Mouse (Mus musculus): ENCODE data around the gene Cacna1g.

The Cacna1g gene

DNA sequence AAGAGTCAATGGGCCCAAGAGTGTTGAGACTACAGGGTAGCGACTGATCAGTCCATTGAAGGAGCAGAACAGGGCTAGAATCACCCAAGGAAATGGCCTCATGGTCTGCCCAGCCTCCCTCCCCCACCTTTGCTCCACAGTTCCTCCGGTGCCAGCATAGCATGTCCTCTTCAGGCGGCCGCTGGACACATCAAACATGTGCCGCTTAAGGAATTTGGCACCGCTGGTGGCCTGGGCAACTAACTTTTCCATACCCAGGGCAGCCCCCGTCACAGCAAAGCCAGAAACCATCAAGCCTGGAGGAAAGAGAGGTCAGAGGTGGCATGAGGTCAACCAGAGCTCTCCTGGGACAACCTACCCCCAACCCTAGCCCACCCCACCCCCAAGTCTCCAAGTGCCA lies 8.0 kb upstream of the Cacna1g start:
- no peak for DNase-seq (ENCODE audit: low read depth in 2 of 2, low spot score in 2 of 2)

DNA sequence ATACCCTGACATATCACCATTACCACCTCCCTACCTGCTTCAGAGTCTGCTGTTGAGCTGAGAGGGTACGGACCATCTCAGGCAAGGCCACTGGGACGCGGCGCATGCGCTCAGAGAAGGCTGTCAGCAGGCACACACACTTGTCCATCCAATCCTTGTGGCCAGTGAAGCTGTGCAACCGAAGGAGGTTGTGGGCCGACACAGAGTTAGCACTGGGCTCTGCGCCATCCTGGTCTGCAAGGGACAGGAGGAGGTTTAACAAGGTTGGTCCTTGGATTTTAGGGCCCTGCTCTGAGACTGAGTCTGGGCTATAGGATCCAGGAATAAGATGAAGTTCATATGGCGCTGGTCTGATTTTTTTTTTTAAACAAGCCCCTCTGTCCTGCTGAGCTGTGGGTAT lies 6.4 kb upstream of the Cacna1g start:
- no peak for DNase-seq (ENCODE audit: low read depth in 2 of 2, low spot score in 2 of 2)

DNA sequence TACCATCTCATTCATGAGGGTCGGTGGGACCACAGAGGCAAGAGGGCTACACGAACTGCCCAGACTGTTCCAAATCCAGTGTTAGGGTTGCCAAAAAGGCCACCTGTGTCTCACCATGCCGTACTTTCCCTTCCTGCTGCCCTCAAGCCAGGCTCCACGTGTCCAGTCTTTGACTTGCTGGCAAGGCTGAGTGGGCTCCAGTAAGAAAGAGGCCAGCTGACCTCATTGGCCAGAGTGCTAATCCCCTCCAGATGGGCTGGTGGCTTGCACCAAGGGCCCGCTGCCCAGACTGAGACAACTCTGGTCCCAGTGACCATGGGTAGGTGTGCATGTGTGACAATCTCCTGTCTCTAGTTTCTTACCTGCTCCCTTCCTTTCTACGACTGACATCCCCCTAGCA lies 3.7 kb upstream of the Cacna1g start:
- no peak for DNase-seq (ENCODE audit: low read depth in 2 of 2, low spot score in 2 of 2)

DNA sequence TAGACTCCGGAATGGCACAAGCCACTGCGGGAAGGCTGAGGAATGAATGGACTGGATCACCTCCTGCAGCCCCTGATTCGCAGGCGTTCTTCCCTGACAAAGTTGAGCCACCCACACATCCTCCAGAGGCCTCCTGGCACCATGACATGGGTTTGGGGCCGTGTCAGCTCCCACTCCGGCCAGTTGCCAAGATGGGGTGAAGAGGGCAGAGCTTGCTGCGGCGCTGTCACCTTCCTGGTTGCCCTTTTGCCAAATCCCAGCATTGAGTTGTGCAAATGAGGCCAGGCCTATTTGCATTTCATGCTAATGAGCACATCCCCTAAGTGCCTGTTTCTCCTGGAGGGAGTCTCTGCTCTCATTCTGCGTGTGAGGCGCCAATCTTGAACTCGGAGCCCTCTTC lies 1.7 kb upstream of the Cacna1g start:
- DNase-seq (ENCODE audit: low read depth in 2 of 2, low spot score in 2 of 2): no peak

DNA sequence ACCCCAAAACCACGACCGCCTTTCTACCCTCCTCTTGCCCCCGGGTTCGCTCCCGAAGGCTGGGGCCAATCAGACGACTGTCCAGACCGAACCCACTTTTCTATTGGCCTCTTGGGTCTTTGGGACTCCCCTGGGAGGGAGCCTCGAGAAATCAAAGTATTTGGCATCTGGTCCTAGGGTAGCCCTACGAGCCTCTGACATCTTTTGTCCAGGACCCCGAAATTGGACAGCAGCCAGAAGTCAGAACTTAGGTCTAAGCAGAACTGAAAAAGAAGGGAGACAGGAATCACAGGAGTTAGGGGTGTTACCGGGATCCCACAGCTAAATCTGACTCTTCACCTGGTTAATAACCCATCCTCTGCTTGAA lies 529 bp upstream of the Cacna1g start:
- DNase-seq (ENCODE audit: low read depth in 2 of 2, low spot score in 2 of 2): no peak

DNA sequence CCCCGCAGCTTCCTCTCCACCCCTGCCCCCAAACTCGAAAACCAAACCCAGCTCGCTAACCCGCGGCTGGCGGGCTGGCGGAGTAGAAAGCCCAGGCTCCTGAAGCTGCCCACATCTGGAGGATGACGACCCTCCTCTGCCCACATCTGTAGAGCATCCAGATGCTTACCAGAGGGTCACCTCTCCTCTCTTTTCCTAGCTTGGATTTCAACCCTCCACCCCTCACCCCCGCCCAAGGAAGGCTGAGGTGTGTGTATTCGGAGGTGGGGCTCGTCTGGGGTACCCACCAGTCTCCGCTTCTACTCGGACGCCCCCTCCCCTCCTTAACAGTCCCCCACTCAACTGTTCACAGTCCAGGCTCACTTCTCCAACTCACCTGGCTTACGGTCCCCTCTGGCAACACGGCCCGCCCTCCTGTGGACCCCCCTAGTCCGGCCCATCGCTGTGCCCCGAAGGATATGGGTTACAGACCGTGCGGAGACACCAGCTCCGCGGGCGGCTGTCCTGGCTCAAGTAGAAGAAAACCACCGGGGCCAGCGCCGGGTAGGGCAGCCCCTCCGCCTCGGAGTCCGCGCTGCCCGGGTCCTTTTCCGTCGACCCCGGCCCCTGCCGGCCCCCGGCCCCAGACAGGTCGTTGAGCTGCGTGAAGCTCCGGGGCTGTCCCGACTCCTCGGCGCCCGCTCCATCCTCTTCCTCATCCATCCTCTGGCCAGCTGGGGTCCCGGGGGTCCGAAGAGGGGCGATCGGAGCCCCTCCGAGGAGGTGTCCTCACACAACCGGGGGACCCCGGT lies 887 bp downstream of the Cacna1g start:
- DNase-seq (ENCODE audit: low read depth in 2 of 2, low spot score in 2 of 2): peak; percentile 9 to 14

DNA sequence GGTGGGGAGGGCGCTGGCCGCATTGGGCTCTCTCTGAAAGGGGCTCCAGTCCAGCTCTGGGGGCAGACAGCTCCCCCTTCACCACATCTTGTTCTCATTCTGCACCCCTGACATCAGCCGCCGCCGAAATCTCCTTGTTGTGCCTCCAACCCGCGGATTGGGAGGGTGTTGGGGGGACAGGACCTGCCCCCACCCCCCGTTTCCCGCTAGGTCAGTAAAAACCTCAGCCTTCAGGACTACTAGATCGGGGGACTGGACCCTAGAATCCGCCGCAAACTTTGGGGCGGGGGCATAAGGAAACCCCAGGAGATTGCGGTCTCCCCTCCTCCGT lies 1.4 kb downstream of the Cacna1g start:
- DNase-seq (ENCODE audit: low read depth in 2 of 2, low spot score in 2 of 2): no peak

DNA sequence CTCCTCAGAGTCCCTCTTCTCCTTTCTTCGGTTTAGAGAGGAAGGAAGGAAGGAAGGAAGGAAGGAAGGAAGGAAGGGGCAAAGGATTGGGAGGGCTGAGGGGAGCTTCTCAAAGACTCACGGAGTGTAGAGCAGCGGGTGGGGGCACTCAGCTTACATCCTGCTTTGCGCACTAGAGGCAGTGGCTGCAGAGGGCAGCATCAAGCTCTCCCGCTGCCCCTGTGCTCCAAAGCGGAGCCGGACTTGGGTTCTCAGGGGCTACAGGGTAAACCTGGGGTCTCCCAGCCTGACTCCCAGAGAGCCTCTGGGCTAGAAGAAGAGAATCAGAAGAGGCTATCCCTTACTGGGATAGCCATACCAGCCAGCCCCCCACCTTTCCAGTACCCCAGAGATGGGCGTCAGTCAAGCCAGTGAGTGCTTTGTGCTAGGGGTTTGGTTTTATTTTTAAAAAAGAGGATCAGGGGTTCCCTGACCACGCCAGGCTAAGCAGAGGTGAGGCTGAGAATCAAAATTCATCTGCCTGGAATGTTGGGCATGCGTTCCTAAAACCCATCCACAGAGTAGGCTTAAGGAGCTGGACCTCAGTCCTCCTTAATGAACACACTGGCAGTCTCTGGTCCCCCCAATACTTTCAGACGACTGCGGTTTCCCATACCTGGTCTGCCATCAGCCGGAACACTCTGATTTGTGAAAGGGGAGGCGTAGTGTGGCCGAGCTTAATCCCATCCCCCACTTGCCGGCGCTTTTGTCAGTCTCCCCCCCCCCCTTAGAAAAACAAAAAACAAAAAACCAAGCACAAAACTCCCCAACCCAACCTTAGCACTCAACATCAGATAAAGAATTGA lies 2.0 kb downstream of the Cacna1g start:
- DNase-seq (ENCODE audit: low read depth in 2 of 2, low spot score in 2 of 2): no peak

DNA sequence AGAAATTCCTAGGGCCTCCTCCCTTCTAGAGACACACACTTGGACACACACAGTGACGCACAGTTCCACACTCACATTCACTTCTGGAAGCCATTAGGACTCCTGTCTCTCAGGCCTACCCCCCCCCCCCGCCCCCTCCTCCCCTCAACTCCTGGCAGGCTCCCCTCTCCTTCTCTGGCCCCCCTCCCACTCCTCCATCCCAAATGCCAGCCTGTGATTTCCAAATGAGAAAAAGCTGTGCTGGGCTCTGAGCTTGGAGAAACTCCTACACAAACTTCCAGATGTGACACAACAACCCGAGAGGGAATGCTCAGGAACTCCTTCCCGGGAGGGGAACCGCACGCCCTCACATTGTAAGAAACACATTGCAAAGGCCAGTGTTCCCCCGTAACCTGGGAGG lies 3.6 kb downstream of the Cacna1g start:
- DNase-seq (ENCODE audit: low read depth in 2 of 2, low spot score in 2 of 2): no peak

DNA sequence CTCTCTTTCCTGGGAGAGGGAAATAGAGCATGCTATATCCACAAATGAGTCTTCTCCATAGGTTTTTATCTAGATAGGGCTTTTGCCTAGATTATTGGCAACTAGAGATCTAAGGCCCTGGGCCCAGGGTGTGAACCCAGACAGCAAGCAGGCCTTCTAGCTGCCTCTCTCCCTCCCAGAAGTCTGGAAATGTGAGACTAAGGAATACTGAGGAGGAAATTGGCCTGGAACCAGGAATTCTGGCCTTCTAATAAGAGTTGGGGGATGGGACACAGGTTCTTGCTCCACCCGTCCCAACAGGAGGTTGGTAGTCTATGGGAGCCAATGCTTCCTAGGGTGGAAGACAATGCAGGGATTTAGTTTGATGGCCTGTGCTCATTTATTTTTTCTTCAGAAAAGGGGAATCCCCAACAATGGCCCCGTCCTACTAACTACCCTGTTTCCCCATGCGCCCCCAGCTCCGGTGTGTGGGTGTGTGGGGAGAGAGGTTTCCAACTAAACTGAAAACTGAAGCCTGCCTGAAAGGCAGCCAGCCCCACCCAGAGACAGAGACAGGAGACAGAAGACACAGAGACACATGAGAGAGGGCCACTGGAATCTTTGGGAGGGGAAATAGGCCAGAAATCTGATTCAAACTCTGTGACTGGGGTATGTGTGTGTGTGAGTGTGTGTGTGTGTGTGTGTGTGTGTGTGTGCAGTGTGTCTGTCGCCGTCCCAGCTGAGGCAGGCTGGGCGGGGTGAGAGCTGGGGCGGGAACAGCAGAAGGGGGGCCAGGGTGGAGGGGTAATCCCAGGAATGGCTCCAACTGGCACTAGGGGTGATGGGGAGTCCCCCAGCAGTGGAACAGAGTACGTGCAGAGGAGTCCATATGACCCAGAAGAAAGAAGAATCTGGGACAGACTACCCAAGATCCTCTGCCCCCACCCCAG lies 4.6 kb downstream of the Cacna1g start:
- DNase-seq (ENCODE audit: low read depth in 2 of 2, low spot score in 2 of 2): no peak

DNA sequence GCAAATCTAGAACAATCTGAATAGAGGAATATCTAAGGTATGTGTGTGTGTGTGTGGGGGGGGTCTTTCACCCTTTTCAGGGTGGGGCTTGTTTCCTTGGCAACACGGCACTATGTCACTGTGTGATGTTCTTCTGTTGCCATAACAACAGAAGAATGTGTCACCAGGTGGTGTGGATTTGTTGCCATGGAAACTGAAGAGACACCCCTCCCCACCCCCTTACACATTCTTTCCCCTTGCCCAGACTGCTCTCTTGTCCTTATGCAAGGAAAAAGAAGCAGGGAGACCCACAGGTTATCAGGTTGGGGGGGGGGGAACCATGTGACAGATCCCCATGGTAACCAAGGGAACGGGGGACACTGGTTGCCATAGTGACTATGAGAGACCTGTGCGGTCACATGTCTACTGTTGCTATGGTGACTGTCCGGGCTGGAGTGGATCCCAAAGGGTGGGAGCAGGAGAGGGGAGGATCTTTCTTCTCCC lies 5.4 kb downstream of the Cacna1g start:
- DNase-seq (ENCODE audit: low read depth in 2 of 2, low spot score in 2 of 2): no peak

DNA sequence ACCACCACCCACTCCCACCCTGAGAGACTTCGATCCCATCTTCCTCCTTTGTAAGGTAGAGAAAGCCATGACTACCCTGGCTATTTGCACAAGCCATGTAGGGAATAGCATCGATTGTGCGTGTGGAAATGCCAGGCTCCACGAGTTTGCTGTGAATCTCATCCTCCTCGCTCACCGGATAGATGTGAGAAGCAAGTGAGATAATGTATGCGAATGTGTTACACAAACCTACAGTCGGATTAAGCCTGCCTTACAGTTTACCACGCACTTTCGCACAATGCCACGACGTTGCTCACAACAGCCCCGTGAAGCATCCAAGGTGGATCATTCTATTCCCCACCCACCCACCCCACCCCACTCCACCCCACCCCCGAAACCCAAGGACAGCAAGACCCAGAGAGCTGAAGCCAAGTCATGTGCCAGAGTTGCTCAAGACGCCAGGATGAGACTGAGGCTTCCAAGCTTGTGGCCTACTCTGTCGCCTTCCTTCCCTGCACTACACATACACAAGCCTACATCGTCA lies 7.6 kb downstream of the Cacna1g start:
- no peak for DNase-seq (ENCODE audit: low read depth in 2 of 2, low spot score in 2 of 2)

DNA sequence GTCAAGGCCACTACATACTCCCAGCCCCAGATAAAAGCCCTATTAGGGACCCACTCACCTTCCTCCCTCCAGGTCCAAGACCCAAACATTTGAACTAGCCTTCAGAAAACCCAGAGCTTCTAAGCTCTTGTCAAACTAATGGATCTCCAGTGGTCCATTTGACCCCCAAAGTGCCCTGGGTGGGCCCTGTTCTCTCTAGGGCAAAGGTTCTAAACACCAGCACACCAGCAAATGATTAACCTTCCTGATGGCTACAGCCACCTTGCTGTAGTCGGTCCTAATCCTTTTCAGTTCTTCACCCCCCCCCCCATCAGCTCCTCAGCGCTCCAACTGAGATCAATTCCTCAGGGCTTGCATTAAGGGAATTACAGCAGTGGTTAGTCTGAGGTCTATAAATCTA lies 9.8 kb downstream of the Cacna1g start:
- no peak for DNase-seq (ENCODE audit: low read depth in 2 of 2, low spot score in 2 of 2)

DNA sequence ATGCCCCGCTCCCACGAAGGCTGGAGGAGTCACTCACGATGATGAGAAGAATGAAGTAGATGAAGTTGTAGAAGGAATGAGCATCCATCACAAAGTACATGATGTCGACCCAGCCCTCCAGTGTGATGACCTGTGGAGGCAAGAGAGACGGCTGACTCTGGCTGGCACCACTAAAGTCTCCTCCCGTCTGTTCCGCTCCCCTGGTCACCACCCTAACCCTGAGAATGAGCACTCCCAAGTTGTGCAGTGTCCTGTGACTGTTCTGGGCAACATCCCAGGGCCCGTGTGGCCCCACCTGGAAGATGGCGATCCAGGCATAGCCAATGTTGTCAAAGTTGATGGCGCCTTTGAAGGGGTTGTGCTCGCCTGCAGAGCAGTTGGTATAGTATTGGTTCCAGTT lies 12.1 kb downstream of the Cacna1g start:
- DNase-seq (ENCODE audit: low read depth in 2 of 2, low spot score in 2 of 2): no peak

DNA sequence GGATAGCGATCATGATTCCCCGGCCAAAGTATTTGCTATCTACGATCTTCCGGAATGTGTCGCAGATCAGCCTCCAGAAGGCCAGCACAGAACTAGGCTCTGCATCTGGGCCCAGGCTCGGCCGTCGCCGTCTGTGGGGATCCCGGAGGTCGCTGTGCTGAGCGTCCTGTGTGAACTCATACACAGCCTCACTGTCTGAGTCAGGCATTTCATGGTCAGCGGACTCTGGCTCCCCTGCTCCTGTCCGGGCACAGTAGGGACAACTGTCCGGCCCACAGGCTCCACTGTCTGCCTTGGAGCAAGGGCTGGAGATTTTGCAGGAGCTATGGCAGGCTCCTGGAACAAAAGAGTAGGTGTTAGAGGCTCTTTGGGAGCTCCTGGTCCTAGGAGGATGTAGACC lies 17.0 kb downstream of the Cacna1g start:
- no peak for DNase-seq (ENCODE audit: low read depth in 2 of 2, low spot score in 2 of 2)

DNA sequence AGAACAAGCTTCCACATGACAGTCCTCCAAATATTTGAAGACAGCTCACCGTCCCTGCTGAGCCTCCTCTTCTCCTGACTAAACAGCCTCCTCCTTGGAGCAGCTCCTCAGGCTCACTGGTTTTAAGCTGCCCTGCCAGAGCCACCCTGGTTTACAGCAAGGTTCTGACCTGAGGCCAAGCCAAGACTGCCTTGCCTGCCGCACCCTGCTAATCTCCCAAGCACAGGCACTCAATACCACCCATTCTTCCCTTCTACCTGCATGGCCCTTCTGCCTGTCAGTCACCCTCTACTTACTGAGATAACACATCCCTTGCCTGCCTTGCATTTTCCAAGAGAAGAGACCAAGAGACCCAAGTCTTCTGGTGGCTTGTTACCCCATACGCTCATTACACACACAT lies 17.7 kb downstream of the Cacna1g start:
- no peak for DNase-seq (ENCODE audit: low read depth in 2 of 2, low spot score in 2 of 2)

DNA sequence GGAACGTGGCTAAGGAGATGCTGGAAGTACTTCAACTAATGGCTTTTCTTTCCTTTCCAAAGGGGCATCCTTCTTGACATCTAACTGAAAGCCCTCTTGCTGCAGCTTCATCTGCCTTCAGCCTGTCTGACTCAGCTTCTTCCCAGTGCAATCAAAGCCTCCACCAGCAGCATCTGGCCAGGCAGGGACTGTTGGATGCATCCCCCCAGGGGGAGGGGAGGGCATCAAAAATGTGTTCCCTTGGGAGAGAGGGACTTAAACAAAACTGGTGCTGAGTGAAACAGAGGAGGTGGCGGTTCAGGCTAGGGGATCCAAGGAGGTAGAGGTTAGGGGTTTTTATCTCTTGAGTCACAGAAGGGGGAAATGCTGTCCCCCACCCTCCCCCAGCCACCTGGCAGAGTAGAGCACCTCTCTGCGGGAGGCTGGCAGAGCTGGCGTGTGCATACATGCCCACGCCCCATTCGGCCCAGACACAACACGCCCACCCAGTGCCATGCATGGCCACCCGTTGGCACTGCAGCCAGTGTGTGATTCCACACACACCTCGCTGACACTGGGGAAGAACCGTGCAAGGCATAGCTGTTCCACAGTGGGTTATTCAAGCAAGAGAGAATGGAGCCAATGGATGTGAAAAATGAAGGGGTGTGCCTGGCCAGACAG lies 18.7 kb downstream of the Cacna1g start:
- DNase-seq (ENCODE audit: low read depth in 2 of 2, low spot score in 2 of 2): no peak

DNA sequence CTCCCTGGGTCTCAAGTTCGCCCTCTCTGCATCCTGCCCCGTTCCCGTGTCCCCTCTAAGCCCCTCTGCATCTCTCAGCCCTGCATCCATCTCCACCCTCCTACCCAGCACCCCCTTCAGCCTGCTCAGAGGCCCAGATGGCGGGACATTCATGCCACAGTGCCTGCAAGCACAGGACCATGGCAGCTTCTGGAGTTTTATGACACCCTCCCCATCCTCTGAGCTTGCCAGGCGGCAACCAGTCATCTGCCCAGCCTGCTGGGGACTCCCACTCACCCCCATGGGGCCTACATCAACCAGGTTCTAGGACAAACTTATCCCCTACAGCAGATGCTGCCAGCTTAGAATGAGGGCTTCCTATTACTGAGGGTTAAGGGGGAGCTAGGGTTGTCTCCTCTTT lies 19.2 kb downstream of the Cacna1g start:
- DNase-seq (ENCODE audit: low read depth in 2 of 2, low spot score in 2 of 2): no peak

DNA sequence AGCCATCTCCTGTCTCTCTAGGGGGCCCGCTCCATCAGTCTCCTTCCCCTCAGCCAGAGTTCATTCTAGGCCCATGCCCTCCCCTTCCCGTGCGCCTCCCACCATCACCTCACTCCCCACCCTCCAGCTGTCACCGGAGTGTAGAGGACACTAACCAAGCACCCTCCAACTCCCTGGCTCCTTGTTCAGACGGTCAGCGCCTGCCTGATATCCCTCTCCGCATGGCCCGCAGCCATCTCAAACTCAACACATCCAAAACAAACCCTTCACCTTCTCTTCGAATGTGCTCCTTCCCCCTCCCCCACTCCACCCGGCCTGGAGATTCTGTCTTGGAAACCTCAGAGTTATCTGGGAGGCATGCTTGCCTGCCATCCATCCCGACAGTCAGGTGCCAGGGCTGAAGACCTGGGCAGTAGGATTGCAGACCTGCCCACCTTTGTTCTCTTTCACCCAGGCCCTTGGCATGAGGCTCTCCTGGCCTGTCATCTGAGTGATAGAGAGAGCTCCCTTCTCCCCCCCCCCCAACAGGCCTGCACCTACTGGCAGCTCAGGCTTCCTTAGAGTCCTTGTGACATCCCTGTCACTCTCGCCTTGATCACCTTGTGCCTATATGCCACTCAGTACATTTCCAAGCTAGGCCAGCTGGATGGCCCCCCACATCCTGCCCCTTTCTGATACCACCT lies 22.8 kb downstream of the Cacna1g start:
- DNase-seq (ENCODE audit: low read depth in 2 of 2, low spot score in 2 of 2): no peak

DNA sequence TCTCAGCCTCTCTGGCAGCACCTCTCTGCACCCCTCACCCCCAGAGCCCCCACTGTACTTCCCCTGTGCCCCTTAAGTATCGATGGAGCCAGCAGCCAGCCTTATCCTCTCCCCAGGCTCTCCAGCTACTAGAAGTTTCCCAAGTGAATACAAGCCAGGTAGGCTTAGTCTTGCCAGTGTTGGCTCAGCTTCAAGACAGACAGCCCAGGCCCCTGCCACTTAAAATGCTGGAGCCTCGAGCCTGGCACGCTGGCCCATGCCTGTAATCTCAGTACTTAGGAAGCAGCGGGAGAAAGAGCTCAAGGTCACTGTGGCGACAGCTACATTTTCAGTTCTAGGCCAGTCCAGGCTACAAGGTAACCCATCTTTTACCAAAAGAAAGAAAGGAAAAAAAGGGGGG lies 24.1 kb downstream of the Cacna1g start:
- DNase-seq (ENCODE audit: low read depth in 2 of 2, low spot score in 2 of 2): no peak

Measured in CD8-positive naive resting alpha-beta T cell, adult 2 months (primary cell).